Mouse (Mus musculus): Measurements from ENCODE around the gene Etnppl. TPM values are rescaled to one million over a fixed set of nuclear protein-coding genes. Genes with fewer than 3 reads are reported as not detected.

The Etnppl gene
- polyA plus RNA-seq, 1 experiment: not detected

- DNase-seq (ENCODE audit: low read depth): no peak
These were observed 60.6 kb downstream of the Etnppl start for GRCm38 (mm10) chr3:130677671-130678460.

GRCm38 (mm10) chr3:130681226-130681625, 64.0 kb downstream of the Etnppl start:
- no peak for DNase-seq (ENCODE audit: low read depth)

- no peak for DNase-seq (ENCODE audit: low read depth)
These were observed 64.9 kb downstream of the Etnppl start for GRCm38 (mm10) chr3:130682183-130682582.

- DNase-seq (ENCODE audit: low read depth): no peak
These were observed 66.6 kb downstream of the Etnppl start for GRCm38 (mm10) chr3:130683836-130684235.

- no peak for DNase-seq (ENCODE audit: low read depth)
These were observed 67.2 kb downstream of the Etnppl start for GRCm38 (mm10) chr3:130684276-130685013.

- DNase-seq (ENCODE audit: low read depth): no peak
These were observed 67.7 kb downstream of the Etnppl start for GRCm38 (mm10) chr3:130685014-130685366.

GRCm38 (mm10) chr3:130687051-130687450, 69.8 kb downstream of the Etnppl start:
- no peak for DNase-seq (ENCODE audit: low read depth)

Other genes with a start within 250 kb of the Etnppl start
- 80.5 and 81.0 TPM in 2 replicates for gene Ostc, start 92.0 kb downstream of the Etnppl start, polyA plus RNA-seq (2012; rRNA removed)
- gene Rpl34, start 113.0 kb downstream of the Etnppl start, polyA plus RNA-seq (2012; rRNA removed): 1,758 and 2,231 TPM in 2 replicates

Measured in gonadal fat pad, adult 2 months (tissue).